Mouse (Mus musculus): ENCODE results near the gene Dusp10. TPM values are rescaled to one million over a fixed set of nuclear protein-coding genes. Genes with fewer than 3 reads are reported as not detected.

Dusp10 gene
- total RNA-seq, 1 experiment = 5.4 TPM

DNA sequence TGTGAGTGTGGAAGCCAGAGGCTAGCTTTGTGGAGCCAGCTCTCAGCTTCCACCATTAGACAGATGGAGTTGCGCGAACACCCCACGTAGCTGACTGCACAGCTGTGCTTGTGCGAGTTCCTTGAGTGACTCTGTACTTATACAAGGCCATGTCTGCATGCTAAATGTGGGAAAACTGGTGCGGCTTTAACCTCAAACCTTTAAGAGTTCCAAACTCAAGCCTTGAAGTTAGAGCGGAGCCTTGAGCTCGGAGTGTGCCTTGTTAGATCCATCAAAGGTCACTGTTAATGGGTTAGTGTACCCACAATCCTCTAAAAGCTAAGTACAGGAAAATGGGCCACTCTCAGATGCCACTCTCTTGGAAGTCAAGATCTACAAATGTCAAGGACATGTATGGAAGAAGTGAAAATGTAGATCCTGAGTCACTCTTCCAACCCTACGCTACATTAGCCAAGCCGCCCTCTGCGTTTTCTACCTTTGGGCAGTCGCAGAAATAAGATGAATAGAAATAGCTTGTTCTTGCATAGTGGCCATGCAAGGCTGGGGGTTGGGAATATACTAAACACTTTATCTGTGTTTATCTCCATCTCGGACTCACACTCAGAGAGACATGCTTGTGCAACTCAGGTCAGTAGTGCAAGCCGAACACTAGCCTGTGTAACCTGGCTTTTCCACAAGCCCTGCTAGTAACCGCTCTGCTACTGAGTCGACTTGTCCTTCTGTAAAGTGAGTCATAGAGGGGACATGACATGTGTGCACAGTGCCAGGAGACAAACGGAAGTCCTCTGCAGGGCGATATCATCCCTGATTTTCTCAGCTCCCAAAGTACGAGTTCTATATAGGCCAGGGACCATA, 54.8 kb downstream of the Dusp10 start:
- in situ Hi-C loops (cut with MboI; ENCODE audit: low sequenced_read_pairs in 2 of 2, unreplicated experiment in 2 of 2) = no loop called here
- no peaks in the 10 kb centered on the region for H3K9me3 ChIP-seq (ENCODE audit: control insufficient read depth, insufficient read depth, low read depth, low read length)
- H3K36me3 ChIP-seq (ENCODE audit: control insufficient read depth, insufficient read depth, low read length, poor library complexity, severe bottlenecking) = no peaks in the 10 kb centered on the region
- no peak overlapping the region for H3K4me3 ChIP-seq (ENCODE audit: insufficient read depth in 1 of 2, low read depth in 1 of 2, low read length in 2 of 2, poor library complexity in 1 of 2, severe bottlenecking in 1 of 2)
- H3K27ac ChIP-seq (ENCODE audit: insufficient read depth, low read depth, low read length, poor library complexity, severe bottlenecking) = no peak overlapping the region
- no peak for DNase-seq (ENCODE audit: low read depth, low spot score)
- no peak overlapping the region for H3K9ac ChIP-seq (ENCODE audit: insufficient read depth, low read depth, low read length, poor library complexity, severe bottlenecking)
- no peak for TF ChIP-seq CHD2 (IDR thresholded peaks at IDR 0.05; ENCODE audit: low read depth, low read length)
- no peak for TF ChIP-seq MAFK (IDR thresholded peaks at IDR 0.05; ENCODE audit: insufficient read depth, low read depth, low read length)
- no peak for TF ChIP-seq ZNF384 (IDR thresholded peaks at IDR 0.05; ENCODE audit: low read depth, low read length)
- no peak for TF ChIP-seq ZC3H11A (IDR thresholded peaks at IDR 0.05; ENCODE audit: borderline replicate concordance, low read depth, low read length)
- no peak for TF ChIP-seq HCFC1 (IDR thresholded peaks at IDR 0.05; ENCODE audit: borderline replicate concordance, insufficient read depth, low read length)
- no peaks in the 10 kb centered on the region for H3K4me1 ChIP-seq (ENCODE audit: control insufficient read depth in 2 of 2, insufficient read depth in 2 of 2, low read length in 2 of 2, poor library complexity in 1 of 2)

DNA sequence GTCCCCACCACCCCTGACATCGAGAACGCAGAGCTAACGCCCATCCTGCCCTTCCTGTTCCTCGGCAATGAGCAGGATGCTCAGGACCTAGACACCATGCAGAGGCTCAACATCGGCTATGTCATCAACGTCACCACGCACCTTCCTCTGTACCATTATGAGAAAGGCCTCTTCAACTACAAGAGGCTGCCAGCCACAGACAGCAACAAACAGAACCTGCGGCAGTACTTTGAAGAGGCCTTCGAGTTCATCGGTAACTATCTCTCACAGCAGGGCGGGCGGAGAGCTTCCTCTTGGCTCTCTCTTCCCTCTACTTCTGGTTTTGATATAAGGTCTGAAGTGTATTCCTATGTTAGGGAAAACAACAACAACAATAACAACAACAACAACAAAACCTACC, 55.9 kb downstream of the Dusp10 start:
- H3K9ac ChIP-seq (ENCODE audit: insufficient read depth, low read depth, low read length, poor library complexity, severe bottlenecking) = no peak overlapping the region
- H3K9me3 ChIP-seq (ENCODE audit: control insufficient read depth, insufficient read depth, low read depth, low read length) = no peaks in the 10 kb centered on the region
- no peaks in the 10 kb centered on the region for H3K4me1 ChIP-seq (ENCODE audit: control insufficient read depth in 2 of 2, insufficient read depth in 2 of 2, low read length in 2 of 2, poor library complexity in 1 of 2)
- no peak for DNase-seq (ENCODE audit: low read depth, low spot score)
- no peak for TF ChIP-seq HCFC1 (IDR thresholded peaks at IDR 0.05; ENCODE audit: borderline replicate concordance, insufficient read depth, low read length)
- H3K36me3 ChIP-seq (ENCODE audit: control insufficient read depth, insufficient read depth, low read length, poor library complexity, severe bottlenecking) = no peaks in the 10 kb centered on the region
- no peak overlapping the region for H3K4me3 ChIP-seq (ENCODE audit: insufficient read depth in 1 of 2, low read depth in 1 of 2, low read length in 2 of 2, poor library complexity in 1 of 2, severe bottlenecking in 1 of 2)
- H3K27ac ChIP-seq (ENCODE audit: insufficient read depth, low read depth, low read length, poor library complexity, severe bottlenecking) = no peak overlapping the region
- in situ Hi-C loops (cut with MboI; ENCODE audit: low sequenced_read_pairs in 2 of 2, unreplicated experiment in 2 of 2) = no loop called here

DNA sequence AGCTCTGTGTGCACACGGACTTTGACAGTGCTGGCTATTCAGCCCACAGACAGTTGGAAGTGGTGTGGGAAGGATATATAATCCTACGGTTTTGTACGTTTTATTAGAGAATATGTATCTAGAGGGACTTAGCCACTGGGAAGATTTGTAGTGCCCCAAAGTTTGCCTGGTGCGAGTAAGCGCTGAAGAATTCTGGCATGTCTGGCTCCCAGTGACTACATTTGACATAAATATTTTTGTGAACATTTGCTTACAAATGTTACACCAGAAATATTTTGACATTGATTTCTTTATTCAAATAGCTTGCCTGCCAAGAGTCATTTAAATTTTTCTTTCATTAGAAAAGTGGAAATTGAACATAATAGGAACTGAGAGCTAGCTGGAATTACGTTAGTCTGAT, 63.0 kb downstream of the Dusp10 start:
- H3K27ac ChIP-seq (ENCODE audit: insufficient read depth, low read depth, low read length, poor library complexity, severe bottlenecking) = no peak overlapping the region
- H3K4me3 ChIP-seq (ENCODE audit: insufficient read depth in 1 of 2, low read depth in 1 of 2, low read length in 2 of 2, poor library complexity in 1 of 2, severe bottlenecking in 1 of 2) = no peak overlapping the region
- no peak for TF ChIP-seq ZC3H11A (IDR thresholded peaks at IDR 0.05; ENCODE audit: borderline replicate concordance, low read depth, low read length)
- TF ChIP-seq CHD2 (IDR thresholded peaks at IDR 0.05; ENCODE audit: low read depth, low read length) = no peak
- TF ChIP-seq MAFK (IDR thresholded peaks at IDR 0.05; ENCODE audit: insufficient read depth, low read depth, low read length) = no peak
- TF ChIP-seq HCFC1 (IDR thresholded peaks at IDR 0.05; ENCODE audit: borderline replicate concordance, insufficient read depth, low read length) = no peak
- no peak for TF ChIP-seq ZNF384 (IDR thresholded peaks at IDR 0.05; ENCODE audit: low read depth, low read length)
- H3K36me3 ChIP-seq (ENCODE audit: control insufficient read depth, insufficient read depth, low read length, poor library complexity, severe bottlenecking) = no peaks in the 10 kb centered on the region
- in situ Hi-C loops (cut with MboI; ENCODE audit: low sequenced_read_pairs in 2 of 2, unreplicated experiment in 2 of 2) = no loop called here
- H3K9me3 ChIP-seq (ENCODE audit: control insufficient read depth, insufficient read depth, low read depth, low read length) = no peaks in the 10 kb centered on the region
- no peaks in the 10 kb centered on the region for H3K4me1 ChIP-seq (ENCODE audit: control insufficient read depth in 2 of 2, insufficient read depth in 2 of 2, low read length in 2 of 2, poor library complexity in 1 of 2)
- DNase-seq (ENCODE audit: low read depth, low spot score) = no peak
- no peak overlapping the region for H3K9ac ChIP-seq (ENCODE audit: insufficient read depth, low read depth, low read length, poor library complexity, severe bottlenecking)

DNA sequence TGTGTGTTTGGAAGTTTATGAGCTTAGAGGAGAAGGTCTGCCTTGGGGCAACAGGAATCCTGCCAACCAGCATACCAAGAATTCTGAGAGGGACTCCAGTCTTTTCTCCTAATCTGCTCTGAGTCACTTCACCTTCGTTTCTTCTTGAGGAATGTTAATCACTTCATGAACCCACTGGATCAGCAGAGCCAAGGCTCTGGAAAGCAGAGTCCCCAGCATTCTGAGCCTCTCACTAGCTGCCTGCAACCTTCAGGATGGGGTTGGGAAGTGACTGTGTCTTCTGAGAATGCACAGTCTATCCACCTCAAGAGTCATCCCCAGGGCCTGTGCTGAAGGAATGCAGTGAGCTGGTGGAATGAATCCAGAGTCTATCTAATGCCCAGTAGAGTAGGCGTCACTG, 63.7 kb downstream of the Dusp10 start:
- no peak overlapping the region for H3K4me3 ChIP-seq (ENCODE audit: insufficient read depth in 1 of 2, low read depth in 1 of 2, low read length in 2 of 2, poor library complexity in 1 of 2, severe bottlenecking in 1 of 2)
- in situ Hi-C loops (cut with MboI; ENCODE audit: low sequenced_read_pairs in 2 of 2, unreplicated experiment in 2 of 2) = no loop called here
- no peaks in the 10 kb centered on the region for H3K4me1 ChIP-seq (ENCODE audit: control insufficient read depth in 2 of 2, insufficient read depth in 2 of 2, low read length in 2 of 2, poor library complexity in 1 of 2)
- no peaks in the 10 kb centered on the region for H3K9me3 ChIP-seq (ENCODE audit: control insufficient read depth, insufficient read depth, low read depth, low read length)
- H3K9ac ChIP-seq (ENCODE audit: insufficient read depth, low read depth, low read length, poor library complexity, severe bottlenecking) = no peak overlapping the region
- TF ChIP-seq CHD2 (IDR thresholded peaks at IDR 0.05; ENCODE audit: low read depth, low read length) (no peak), ZNF384 (IDR thresholded peaks at IDR 0.05; ENCODE audit: low read depth, low read length) (no peak), MAFK (IDR thresholded peaks at IDR 0.05; ENCODE audit: insufficient read depth, low read depth, low read length) (no peak), HCFC1 (IDR thresholded peaks at IDR 0.05; ENCODE audit: borderline replicate concordance, insufficient read depth, low read length) (no peak), ZC3H11A (IDR thresholded peaks at IDR 0.05; ENCODE audit: borderline replicate concordance, low read depth, low read length) (no peak)
- no peak overlapping the region for H3K27ac ChIP-seq (ENCODE audit: insufficient read depth, low read depth, low read length, poor library complexity, severe bottlenecking)
- H3K36me3 ChIP-seq (ENCODE audit: control insufficient read depth, insufficient read depth, low read length, poor library complexity, severe bottlenecking) = no peaks in the 10 kb centered on the region
- peak; percentile 6 for DNase-seq (ENCODE audit: low read depth, low spot score)

DNA sequence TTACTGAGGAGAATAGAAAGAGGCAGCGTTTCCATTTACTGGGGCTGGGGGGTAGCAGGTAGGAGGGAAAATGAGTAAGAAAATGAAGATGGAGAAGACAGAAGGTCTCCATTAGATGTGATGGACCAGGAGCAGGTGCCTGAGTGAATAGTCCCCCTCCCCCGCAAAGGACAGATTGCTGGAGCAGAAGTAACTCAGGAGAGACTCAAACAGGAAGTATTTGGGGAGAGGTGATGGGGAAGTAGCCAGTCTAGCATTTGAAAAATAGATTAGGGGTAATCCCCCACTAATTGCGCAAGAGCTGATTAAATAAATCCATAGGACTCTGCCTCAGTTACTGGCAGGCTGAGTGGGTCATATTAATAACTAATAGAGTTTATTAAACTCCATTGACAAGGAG, 66.2 kb downstream of the Dusp10 start:
- H3K36me3 ChIP-seq (ENCODE audit: control insufficient read depth, insufficient read depth, low read length, poor library complexity, severe bottlenecking) = no peaks in the 10 kb centered on the region
- H3K4me1 ChIP-seq (ENCODE audit: control insufficient read depth in 2 of 2, insufficient read depth in 2 of 2, low read length in 2 of 2, poor library complexity in 1 of 2) = no peaks in the 10 kb centered on the region
- no peak overlapping the region for H3K9ac ChIP-seq (ENCODE audit: insufficient read depth, low read depth, low read length, poor library complexity, severe bottlenecking)
- no peaks in the 10 kb centered on the region for H3K9me3 ChIP-seq (ENCODE audit: control insufficient read depth, insufficient read depth, low read depth, low read length)
- in situ Hi-C loops (cut with MboI; ENCODE audit: low sequenced_read_pairs in 2 of 2, unreplicated experiment in 2 of 2) = no loop called here
- H3K4me3 ChIP-seq (ENCODE audit: insufficient read depth in 1 of 2, low read depth in 1 of 2, low read length in 2 of 2, poor library complexity in 1 of 2, severe bottlenecking in 1 of 2) = no peak overlapping the region
- no peak for DNase-seq (ENCODE audit: low read depth, low spot score)
- H3K27ac ChIP-seq (ENCODE audit: insufficient read depth, low read depth, low read length, poor library complexity, severe bottlenecking) = no peak overlapping the region
- TF ChIP-seq CHD2 (IDR thresholded peaks at IDR 0.05; ENCODE audit: low read depth, low read length) (no peak), HCFC1 (IDR thresholded peaks at IDR 0.05; ENCODE audit: borderline replicate concordance, insufficient read depth, low read length) (no peak), ZC3H11A (IDR thresholded peaks at IDR 0.05; ENCODE audit: borderline replicate concordance, low read depth, low read length) (no peak), ZNF384 (IDR thresholded peaks at IDR 0.05; ENCODE audit: low read depth, low read length) (no peak), MAFK (IDR thresholded peaks at IDR 0.05; ENCODE audit: insufficient read depth, low read depth, low read length) (no peak)
